Mouse (Mus musculus) G1E (cell line): ENCODE measurements around the gene Tsc1. TPM values are rescaled to one million over a fixed set of nuclear protein-coding genes. Genes with fewer than 3 reads are reported as not detected.
A peak's percentile ranks its signal among the peaks of the same experiment; 100 is the strongest.

Experiments used
- ATAC-seq: 2 replicates; pipeline ENCODE4 v1.8.0; 2016; ENCODE audit warnings: mild to moderate bottlenecking; ENCODE audit not compliant: insufficient number of reproducible peaks, poor library complexity, low FRiP score, severe bottlenecking; ENCODE audit errors: extremely low read depth
- DNase-seq: peaks from one replicate; pipeline ENCODE4 v3.0.0; 2012; ENCODE audit warnings: low spot score
- H3K27me3 ChIP-seq: 2 replicates; pipeline ENCODE4 v1.6.1; 2012; ENCODE audit warnings: mild to moderate bottlenecking, low read length, inconsistent platforms; ENCODE audit not compliant: insufficient read depth
- H3K36me3 ChIP-seq: replicated peaks from 2 replicates; pipeline ENCODE3; 2012; ENCODE audit warnings: mild to moderate bottlenecking, inconsistent platforms
- H3K4me1 ChIP-seq: 2 replicates; pipeline ENCODE4 v1.6.1; 2012; ENCODE audit warnings: low read depth, low read length, inconsistent platforms, mixed read lengths; ENCODE audit not compliant: insufficient read depth
- H3K4me3 ChIP-seq: 2 replicates; pipeline ENCODE4 v1.5.1; 2012; ENCODE audit warnings: low read depth, mild to moderate bottlenecking, inconsistent platforms, low read length, moderate library complexity, mixed read lengths
- H3K9me3 ChIP-seq: replicated peaks from 2 replicates; pipeline ENCODE4 v1.6.1; 2012; ENCODE audit warnings: inconsistent platforms
- CTCF ChIP-seq: IDR thresholded peaks from 2 replicates; pipeline ENCODE4 v1.5.1; 2012; ENCODE audit warnings: low read depth, low read length, inconsistent platforms, mixed read lengths
- GATA1 ChIP-seq: IDR thresholded peaks from 2 replicates; pipeline ENCODE4 v1.6.1; 2012; ENCODE audit warnings: borderline replicate concordance, low read length, inconsistent platforms, mixed read lengths
- GATA2 ChIP-seq: IDR thresholded peaks from 2 replicates; pipeline ENCODE4 v1.6.1; 2012; ENCODE audit warnings: low read depth, low read length, inconsistent platforms, borderline replicate concordance
- POLR2AphosphoS5 ChIP-seq: IDR thresholded peaks from 2 replicates; pipeline ENCODE4 v1.6.1; 2012; ENCODE audit warnings: low read depth, low read length, inconsistent platforms; ENCODE audit not compliant: insufficient replicate concordance
- TAL1 ChIP-seq: conservative IDR thresholded peaks from 2 replicates; pipeline ENCODE4 v1.6.1; 2012; ENCODE audit warnings: low read depth, low read length, inconsistent platforms, mixed read lengths
- polyA plus RNA-seq: library from polyadenylated mRNA; stranded (reverse); fragments of >175 nt; gene quantifications from 2 replicates; pipeline ENCODE4 v1.2.3, GENCODE M21; 2012
- total RNA-seq, 2 experiments: library from RNA; stranded (forward) in 1 of 2; stranded (reverse) in 1 of 2; fragments of 200-1000 nt in 1 of 2; fragments of >200 nt in 1 of 2; fragmentation: Nextera tagmentation in 1 of 2; gene quantifications; 2 replicates each; pipeline ENCODE4 v1.2.3; 2014 to 2017

The Tsc1 gene
- total and polyA plus RNA-seq, 3 experiments, result 5.8 to 35.7 (median 26.6) TPM

DNA sequence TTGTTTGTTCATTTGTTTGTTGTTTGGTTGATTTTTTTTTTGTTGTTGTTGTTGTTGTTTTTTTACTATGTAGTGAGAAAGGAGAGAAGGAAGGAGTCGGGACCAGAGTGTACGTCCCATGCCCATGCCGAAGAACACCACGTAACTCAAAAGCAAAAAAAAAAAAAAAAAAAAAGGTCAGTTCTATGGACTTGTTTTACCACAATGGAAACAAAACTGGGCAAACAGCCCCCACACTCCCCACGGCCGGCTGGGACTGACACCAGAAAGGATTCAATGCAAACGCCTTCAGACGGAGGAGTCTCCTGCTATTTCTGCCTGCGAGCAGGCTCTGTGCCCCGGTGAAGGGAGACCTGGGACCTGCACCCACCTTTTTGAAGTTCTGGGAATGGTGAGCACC, 20.5 kb upstream of the Tsc1 start:
- peak overlapping the region; percentile 83 for H3K4me3 ChIP-seq
- no peak for ATAC-seq
- no peaks in the 10 kb centered on the region for H3K27me3 ChIP-seq
- H3K4me1 ChIP-seq, result peaks cover 66% of the 10 kb centered on the region
- H3K36me3 ChIP-seq, result peaks cover 51% of the 10 kb centered on the region
- H3K9me3 ChIP-seq, result no peaks in the 10 kb centered on the region
- TF ChIP-seq CTCF (no peak), GATA2 (no peak), GATA1 (no peak), TAL1 (no peak), POLR2AphosphoS5 (no peak)
- no peak for DNase-seq

DNA sequence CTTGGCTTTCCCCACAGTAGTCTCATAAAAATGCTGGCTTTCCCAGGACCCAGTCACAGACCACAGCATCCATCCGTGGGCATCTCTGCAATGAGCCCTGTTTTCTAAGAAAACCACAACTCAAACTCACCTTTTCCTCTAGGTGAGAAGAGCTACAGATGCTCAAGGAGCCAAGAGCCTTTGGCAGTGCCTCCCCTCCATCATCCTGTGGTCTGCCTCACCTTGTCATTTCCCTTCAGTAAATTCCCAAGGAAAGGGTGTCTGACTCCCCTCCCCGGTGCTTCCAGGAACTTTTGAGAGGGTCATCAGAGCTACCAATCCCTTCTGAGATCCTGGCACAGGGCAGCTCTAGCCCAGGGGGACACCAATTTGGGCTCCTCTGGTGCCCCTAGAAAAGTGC, 19.9 kb upstream of the Tsc1 start:
- Histone ChIP-seq H3K4me3 (peak overlapping the region; percentile 83), H3K36me3 (peaks cover 45% of the 10 kb centered on the region), H3K9me3 (no peaks in the 10 kb centered on the region), H3K4me1 (peaks cover 63% of the 10 kb centered on the region), H3K27me3 (no peaks in the 10 kb centered on the region)
- TF ChIP-seq CTCF (no peak), POLR2AphosphoS5 (no peak), TAL1 (no peak), GATA1 (no peak), GATA2 (no peak)
- DNase-seq (no peak), ATAC-seq (no peak)

DNA sequence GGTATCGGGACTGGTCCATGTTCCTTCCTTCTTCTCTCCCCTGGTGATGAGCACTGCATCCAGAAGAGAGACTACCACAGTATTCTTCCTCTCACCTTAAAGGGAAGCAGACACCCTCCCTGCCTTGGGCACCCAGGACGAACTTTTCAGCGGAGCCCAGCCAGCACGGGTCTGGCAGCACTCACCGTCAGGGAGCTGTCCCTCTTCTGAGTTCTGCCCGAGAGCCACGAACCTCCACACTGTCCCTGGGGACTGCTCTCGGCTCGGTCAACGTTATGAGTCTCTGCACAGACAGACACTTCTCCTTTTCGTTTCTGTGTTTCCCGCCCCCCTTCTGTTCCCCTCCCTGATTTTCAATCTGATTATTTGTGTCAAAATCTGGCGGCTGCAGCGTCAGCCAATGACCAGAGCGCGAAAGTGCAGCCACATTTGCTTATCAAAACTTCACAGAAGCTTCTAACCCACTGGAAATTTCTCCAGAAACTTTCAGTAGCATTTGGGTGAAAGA, 19.3 kb upstream of the Tsc1 start, which contains the start of gene Gfi1b:
Gfi1b (minus strand) TSS at position 319 of the 508 bp plus-strand sequence.
- H3K4me3 ChIP-seq, result peak within 1 kb of the TSS; percentile 83
- H3K27me3 ChIP-seq, result no peaks in the 10 kb centered on the region
- TF ChIP-seq TAL1 (peak; percentile 53), CTCF (no peak)
- H3K4me1 ChIP-seq, result peaks cover 59% of the 10 kb centered on the region
- H3K9me3 ChIP-seq, result no peaks in the 10 kb centered on the region
- H3K36me3 ChIP-seq, result peaks cover 39% of the 10 kb centered on the region
- peak; percentile 68 for ATAC-seq
- no peak for DNase-seq

DNA sequence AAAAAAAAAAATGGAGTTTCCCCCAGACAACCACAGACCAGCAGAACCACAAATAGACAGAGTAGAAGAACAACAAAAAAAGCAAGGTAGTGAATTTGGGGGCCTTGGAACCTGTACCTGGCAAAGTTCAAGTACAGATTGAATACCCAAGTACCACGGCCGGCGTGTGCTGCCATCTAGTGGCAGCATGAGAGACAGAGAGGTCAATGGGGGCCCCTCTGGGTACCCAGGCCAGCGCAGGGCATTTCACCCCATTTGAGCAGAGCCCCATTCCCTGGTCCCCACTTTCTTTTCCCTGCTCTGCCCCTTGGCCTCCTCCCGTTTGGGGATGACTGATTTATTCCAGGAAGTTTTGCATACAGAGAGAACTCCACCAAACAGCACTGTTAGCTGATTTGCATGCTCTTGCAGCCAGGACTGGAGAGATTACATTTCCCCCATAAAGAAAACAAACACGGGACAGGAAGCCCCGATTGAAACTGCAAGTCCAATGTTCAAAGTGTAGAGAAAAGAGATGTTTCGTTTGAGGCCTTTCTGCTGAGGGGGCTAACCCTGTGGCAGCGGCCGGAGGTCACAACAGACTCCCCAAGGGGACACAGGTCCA, 18.4 kb upstream of the Tsc1 start:
- no peaks in the 10 kb centered on the region for H3K9me3 ChIP-seq
- H3K4me3 ChIP-seq, result peak overlapping the region; percentile 47; the same call in 1 of the 2 replicates
- no peak for TF ChIP-seq GATA2
- peak; percentile 70 for TF ChIP-seq CTCF
- peaks cover 30% of the 10 kb centered on the region for H3K36me3 ChIP-seq
- no peaks in the 10 kb centered on the region for H3K27me3 ChIP-seq
- ATAC-seq (no peak), DNase-seq (no peak)
- peaks cover 50% of the 10 kb centered on the region for H3K4me1 ChIP-seq

DNA sequence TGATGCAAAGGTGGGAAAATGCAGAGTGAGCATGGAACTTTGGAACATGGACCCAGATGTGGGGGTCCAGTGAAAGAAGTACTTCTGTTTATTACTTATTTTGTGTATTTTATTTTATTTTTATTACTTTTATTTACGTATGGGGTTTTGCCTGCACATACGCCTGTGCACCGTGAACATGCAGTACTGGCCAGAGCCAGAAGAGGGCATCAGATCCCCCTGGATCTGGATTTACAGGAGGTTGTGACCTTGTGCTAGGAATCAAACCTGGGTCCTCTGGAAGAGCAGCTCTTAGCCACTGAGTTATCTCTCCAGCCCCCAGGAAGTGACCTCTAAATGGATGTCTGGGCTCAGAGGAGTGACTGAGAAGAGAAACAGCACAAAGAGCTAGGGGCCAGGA, 16.2 kb upstream of the Tsc1 start:
- ATAC-seq (no peak), DNase-seq (no peak)
- no peaks in the 10 kb centered on the region for H3K9me3 ChIP-seq
- TF ChIP-seq POLR2AphosphoS5, result no peak
- no peak overlapping the region for H3K4me3 ChIP-seq
- H3K36me3 ChIP-seq, result peaks cover 8% of the 10 kb centered on the region
- H3K27me3 ChIP-seq, result no peaks in the 10 kb centered on the region
- H3K4me1 ChIP-seq, result peaks cover 44% of the 10 kb centered on the region

DNA sequence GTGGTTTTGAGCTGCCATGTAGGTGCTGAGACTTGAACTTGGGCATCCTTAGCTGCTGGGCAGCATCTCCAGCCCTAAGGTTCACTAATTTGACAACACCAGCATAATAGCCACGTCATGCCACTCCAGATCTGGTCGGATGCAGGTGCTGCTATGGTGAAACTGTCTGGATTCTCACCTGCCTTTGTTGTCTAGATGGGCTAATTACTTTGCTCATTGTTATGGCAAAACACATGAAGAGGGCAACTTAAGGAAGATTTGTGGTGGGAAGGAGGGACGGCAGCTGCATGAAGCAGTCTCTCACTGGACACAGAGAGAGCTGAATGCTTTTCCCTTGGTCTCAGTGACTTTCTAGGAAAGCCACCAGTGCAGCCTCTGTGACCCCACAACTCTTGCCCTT, 15.0 kb upstream of the Tsc1 start:
- ATAC-seq, result no peak
- Histone ChIP-seq H3K27me3 (0 out of 2 replicates have a peak, but pooled peaks cover 2% of the 10 kb centered on the region), H3K9me3 (no peaks in the 10 kb centered on the region), H3K36me3 (peaks cover 2% of the 10 kb centered on the region), H3K4me3 (no peak overlapping the region), H3K4me1 (peaks cover 52% of the 10 kb centered on the region)
- DNase-seq, result no peak
- no peak for TF ChIP-seq GATA1
- TF ChIP-seq POLR2AphosphoS5, result no peak
- TF ChIP-seq TAL1, result no peak
- no peak for TF ChIP-seq CTCF
- TF ChIP-seq GATA2, result no peak

DNA sequence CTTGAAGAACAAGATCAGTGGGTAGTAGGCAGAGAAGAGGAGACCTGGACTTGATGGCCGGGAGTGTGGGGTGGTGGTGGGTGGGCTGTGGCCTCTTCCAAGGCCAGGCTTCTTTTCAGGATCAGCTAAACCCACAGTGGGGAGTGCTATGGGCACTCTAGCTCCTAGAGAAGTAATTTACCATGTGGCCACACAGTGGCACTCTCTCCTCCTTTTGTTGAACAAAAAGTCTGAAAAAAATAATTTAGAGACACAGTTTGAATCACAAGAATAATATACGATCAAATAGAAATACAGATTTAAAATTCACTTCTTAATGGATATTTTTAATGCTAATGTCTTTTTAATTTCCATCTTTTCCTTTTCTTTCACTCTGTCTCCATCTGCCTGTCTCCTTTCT, 13.0 kb upstream of the Tsc1 start:
- Histone ChIP-seq H3K36me3 (no peaks in the 10 kb centered on the region), H3K4me1 (peaks cover 46% of the 10 kb centered on the region), H3K9me3 (no peaks in the 10 kb centered on the region), H3K27me3 (peaks cover 4% of the 10 kb centered on the region; the same call in 1 of the 2 replicates), H3K4me3 (no peak overlapping the region)
- TF ChIP-seq CTCF (no peak), TAL1 (no peak), GATA2 (no peak), GATA1 (no peak), POLR2AphosphoS5 (no peak)
- ATAC-seq (no peak), DNase-seq (no peak)
